Mouse (Mus musculus): ENCODE measurements around the gene Rps29.
A peak's percentile ranks its signal among the peaks of the same experiment; 100 is the strongest.
"Not testable (repeated sequence)": the region's sequence is repeated elsewhere in the genome, so short reads cannot be mapped to it uniquely, and the experiment has no call there.

Rps29 gene

DNA sequence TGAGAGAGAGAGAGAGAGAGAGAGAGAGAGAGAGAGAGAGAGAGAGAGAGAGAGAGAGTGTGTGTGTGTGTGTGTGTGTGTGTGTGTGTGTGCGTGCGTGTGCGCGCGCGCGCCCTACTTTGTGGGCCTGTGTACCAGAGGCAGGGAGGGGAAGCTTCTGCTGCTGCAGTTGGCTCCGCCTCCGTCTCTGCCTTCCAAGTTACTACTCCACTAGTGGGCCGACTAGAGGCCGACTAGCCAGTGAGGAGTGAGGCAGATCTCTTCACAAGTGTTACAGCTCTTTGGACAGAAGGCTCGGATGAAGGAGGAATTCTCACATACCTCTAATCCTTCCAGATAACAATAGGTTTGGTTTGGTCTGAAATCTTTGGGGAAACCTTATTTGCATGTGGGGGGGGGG, 20.4 kb upstream of the Rps29 start:
- no peak for DNase-seq (ENCODE audit: low read depth, low spot score)

DNA sequence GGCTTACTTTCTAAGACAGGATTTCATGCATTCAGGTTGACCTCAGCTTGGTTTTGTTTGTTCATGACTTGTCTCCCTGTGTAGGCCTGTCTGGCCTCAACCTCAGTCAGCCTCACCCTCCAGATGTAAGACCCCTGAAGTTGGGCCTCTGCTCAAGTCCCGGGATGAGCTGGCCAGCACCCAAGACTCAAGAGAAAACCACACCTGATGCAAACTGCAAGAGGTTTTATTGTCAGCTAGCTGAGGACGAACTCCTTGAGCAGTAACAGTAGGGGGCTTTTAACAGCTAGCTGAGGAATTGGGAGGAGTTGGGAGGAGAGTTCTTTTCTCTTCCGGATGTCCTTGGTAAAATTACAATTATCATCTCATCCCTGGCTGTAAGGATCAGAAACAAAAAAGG, 18.5 kb upstream of the Rps29 start:
- DNase-seq (ENCODE audit: low read depth, low spot score): no peak

GRCm38 (mm10) chr12:69175975-69176374, 17.0 kb upstream of the Rps29 start:
- no peak for DNase-seq (ENCODE audit: low read depth, low spot score)

DNA sequence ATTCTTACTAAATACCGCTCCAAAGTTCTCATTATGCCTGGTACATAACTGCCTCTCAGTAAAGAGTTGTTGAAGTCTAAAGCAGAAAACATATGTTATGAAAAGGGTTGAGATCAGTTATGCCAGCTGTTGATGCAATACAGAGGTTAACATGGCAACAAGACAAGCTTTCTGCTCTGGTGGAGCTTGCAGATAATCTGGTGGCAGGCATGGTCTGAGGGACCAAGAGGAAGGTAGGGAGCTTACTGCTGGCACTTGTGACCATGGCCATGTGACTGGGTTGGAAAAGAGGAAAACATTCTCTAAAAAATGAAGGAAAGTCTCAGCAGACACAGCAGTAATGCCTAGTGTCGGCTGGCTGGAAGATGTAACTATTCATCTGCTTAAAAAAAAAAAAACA, 12.3 kb upstream of the Rps29 start:
- no peak for DNase-seq (ENCODE audit: low read depth, low spot score)

GRCm38 (mm10) chr12:69168461-69169106, 9.6 kb upstream of the Rps29 start, which contains the start of gene Lrr1:
Gene Lrr1 (plus strand): TSS chr12:69168814.
- peak; percentile 65 for DNase-seq (ENCODE audit: low read depth, low spot score)

DNA sequence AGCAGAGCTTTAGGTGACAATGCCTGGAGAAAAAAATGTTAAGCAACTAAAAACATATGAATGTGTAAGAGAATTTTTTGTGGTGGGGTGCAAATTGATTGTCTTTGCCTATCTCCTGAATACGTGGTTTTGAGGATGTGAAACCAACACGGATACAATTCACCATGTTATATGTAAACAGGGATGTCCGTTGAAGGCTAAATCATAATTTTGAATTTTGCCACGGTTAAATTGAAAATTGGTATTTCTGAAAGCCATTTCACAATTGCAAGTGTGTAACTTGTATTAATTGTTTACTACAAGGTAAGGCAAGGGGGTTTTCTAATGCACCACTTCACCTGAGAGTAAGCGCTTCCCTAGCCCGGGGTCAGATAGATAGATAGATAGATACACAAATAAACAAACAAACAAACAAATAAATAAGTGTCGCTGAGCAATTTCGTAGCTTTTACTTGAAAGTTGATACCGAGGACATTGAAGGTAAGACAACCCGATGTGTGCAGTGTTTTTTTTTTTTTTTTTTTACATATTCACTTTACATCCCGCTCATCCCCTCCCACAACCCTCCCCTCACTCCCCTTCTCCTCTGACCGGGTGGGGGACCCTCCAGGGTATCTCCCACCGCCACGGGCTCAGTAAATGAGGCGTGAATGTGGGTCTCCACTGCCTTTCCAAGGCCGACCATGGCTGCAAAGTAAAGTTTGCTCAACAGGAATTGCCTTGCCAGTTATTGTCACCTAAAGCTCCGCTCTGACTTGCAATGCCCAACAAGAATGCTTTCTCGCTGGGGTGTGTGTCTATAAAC, 8.9 kb upstream of the Rps29 start:
- no peak for DNase-seq (ENCODE audit: low read depth, low spot score)

GRCm38 (mm10) chr12:69166861-69167581, 8.0 kb upstream of the Rps29 start:
- DNase-seq (ENCODE audit: low read depth, low spot score): not testable (repeated sequence)

GRCm38 (mm10) chr12:69164904-69165303, 5.9 kb upstream of the Rps29 start:
- DNase-seq (ENCODE audit: low read depth, low spot score): no peak

GRCm38 (mm10) chr12:69163586-69163985, 4.6 kb upstream of the Rps29 start:
- not testable (repeated sequence) for DNase-seq (ENCODE audit: low read depth, low spot score)

GRCm38 (mm10) chr12:69160677-69161076, 1.7 kb upstream of the Rps29 start:
- DNase-seq (ENCODE audit: low read depth, low spot score): not testable (repeated sequence)

GRCm38 (mm10) chr12:69159578-69159940, 573 bp upstream of the Rps29 start:
- DNase-seq (ENCODE audit: low read depth, low spot score): peak; percentile 71

GRCm38 (mm10) chr12:69158366-69158764, 621 bp downstream of the Rps29 start:
- no peak for DNase-seq (ENCODE audit: low read depth, low spot score)

GRCm38 (mm10) chr12:69157107-69157506, 1.9 kb downstream of the Rps29 start:
- DNase-seq (ENCODE audit: low read depth, low spot score): no peak

GRCm38 (mm10) chr12:69156436-69156835, 2.5 kb downstream of the Rps29 start:
- no peak for DNase-seq (ENCODE audit: low read depth, low spot score)

GRCm38 (mm10) chr12:69155923-69156322, 3.1 kb downstream of the Rps29 start:
- no peak for DNase-seq (ENCODE audit: low read depth, low spot score)

DNA sequence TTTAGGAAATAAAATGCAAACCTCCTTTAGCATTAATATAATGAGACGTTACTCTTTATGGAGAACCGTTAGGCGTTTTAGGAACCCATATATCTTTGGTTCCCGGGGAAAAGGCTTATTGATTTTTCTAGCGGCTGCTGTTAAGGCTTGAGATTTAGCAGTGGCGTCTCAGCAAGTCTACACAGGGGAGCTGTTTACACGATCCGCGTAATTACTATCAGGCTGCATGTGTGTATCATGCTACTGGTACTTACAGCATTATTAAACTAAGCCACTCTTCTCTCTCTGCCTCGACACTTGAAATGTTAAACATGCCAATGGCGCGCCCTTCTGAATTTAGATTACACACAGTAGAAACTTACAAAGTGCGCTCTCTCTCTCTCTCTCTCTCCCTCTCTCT, 8.9 kb downstream of the Rps29 start:
- DNase-seq (ENCODE audit: low read depth, low spot score): no peak

- no peak for DNase-seq (ENCODE audit: low read depth, low spot score)
These were observed 11.7 kb downstream of the Rps29 start for GRCm38 (mm10) chr12:69147166-69147735.

GRCm38 (mm10) chr12:69143460-69143859, 15.5 kb downstream of the Rps29 start:
- no peak for DNase-seq (ENCODE audit: low read depth, low spot score)

DNA sequence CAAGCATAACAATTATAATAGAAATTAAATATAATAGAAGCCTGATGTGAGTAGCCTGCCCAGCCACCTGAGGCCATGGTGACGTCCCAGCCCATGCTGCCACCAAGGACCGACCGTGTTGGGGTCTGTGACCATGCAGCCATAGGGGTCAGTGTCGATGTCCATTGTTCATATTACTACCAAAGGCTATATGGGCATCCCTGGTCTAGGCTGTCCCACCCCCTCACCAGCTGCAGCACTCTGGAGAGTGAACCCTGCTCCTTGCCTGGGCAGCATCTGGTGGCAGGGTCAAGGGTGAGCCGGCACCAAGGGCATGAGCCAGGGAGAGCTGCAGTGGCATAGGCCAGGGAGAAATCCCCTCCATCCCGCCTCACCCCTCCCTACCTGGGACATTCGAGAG, 19.1 kb downstream of the Rps29 start:
- DNase-seq (ENCODE audit: low read depth, low spot score): no peak

- no peak for DNase-seq (ENCODE audit: low read depth, low spot score)
These were observed 19.8 kb downstream of the Rps29 start for GRCm38 (mm10) chr12:69139201-69139600.

DNA sequence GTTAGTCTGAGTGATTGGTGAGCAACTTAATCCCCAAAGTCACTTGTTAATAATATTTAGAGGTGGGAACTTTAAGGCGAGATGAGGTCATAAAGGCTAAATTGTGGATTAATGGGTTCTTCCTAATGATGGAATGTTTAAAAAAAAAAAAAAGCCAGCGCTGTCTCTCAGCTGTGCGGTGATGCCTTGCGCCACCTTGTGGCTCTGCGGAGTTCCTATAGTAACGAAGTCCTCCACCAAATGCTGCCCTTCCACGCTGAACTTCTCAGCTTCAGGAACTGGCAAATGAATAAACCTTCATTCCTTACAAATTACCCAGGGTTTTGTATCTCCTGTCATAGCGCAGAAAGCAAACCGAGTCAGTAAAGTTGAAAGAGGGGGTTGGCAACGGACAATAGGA, 27.0 kb downstream of the Rps29 start:
- DNase-seq (ENCODE audit: low read depth, low spot score): no peak

DNA sequence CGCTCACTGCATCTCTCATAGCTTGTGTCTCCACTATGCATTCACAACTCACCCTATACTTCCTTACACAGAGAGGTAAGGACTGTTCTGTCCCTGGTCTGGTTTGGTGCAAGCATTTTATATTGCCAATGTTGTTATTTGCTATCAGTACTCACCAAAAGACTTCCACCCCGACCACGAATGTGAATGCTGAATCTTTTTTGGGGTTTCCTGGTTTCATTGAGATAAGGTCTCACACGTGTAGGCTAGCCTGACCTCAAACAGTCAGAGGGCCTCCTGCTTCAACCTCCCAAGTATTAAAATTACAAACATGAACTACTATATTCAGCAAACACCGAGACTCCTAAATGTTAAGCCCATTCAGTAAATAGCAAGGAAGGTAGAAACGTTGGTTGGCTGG, 27.7 kb downstream of the Rps29 start:
- DNase-seq (ENCODE audit: low read depth, low spot score): no peak

All from embryo, embryonic 11.5 days (tissue).